Mouse (Mus musculus) G1E (cell line): ENCODE results near the gene Tmem203. TPM values are rescaled to one million over a fixed set of nuclear protein-coding genes. Genes with fewer than 3 reads are reported as not detected.
"Not testable (repeated sequence)": the region's sequence is repeated elsewhere in the genome, so short reads cannot be mapped to it uniquely, and the experiment has no call there.

Source experiments
- ATAC-seq: 2 replicates; pipeline ENCODE4 v1.8.0; 2016; ENCODE audit warnings: mild to moderate bottlenecking; ENCODE audit not compliant: insufficient number of reproducible peaks, poor library complexity, low FRiP score, severe bottlenecking; ENCODE audit errors: extremely low read depth
- DNase-seq: peaks from one replicate; pipeline ENCODE4 v3.0.0; 2012; ENCODE audit warnings: low spot score
- H3K27me3 ChIP-seq: 2 replicates; pipeline ENCODE4 v1.6.1; 2012; ENCODE audit warnings: mild to moderate bottlenecking, low read length, inconsistent platforms; ENCODE audit not compliant: insufficient read depth
- H3K36me3 ChIP-seq: replicated peaks from 2 replicates; pipeline ENCODE3; 2012; ENCODE audit warnings: mild to moderate bottlenecking, inconsistent platforms
- H3K4me1 ChIP-seq: 2 replicates; pipeline ENCODE4 v1.6.1; 2012; ENCODE audit warnings: low read depth, low read length, inconsistent platforms, mixed read lengths; ENCODE audit not compliant: insufficient read depth
- H3K4me3 ChIP-seq: 2 replicates; pipeline ENCODE4 v1.5.1; 2012; ENCODE audit warnings: low read depth, mild to moderate bottlenecking, inconsistent platforms, low read length, moderate library complexity, mixed read lengths
- H3K9me3 ChIP-seq: replicated peaks from 2 replicates; pipeline ENCODE4 v1.6.1; 2012; ENCODE audit warnings: inconsistent platforms
- CTCF ChIP-seq: IDR thresholded peaks from 2 replicates; pipeline ENCODE4 v1.5.1; 2012; ENCODE audit warnings: low read depth, low read length, inconsistent platforms, mixed read lengths
- GATA1 ChIP-seq: IDR thresholded peaks from 2 replicates; pipeline ENCODE4 v1.6.1; 2012; ENCODE audit warnings: borderline replicate concordance, low read length, inconsistent platforms, mixed read lengths
- GATA2 ChIP-seq: IDR thresholded peaks from 2 replicates; pipeline ENCODE4 v1.6.1; 2012; ENCODE audit warnings: low read depth, low read length, inconsistent platforms, borderline replicate concordance
- POLR2AphosphoS5 ChIP-seq: IDR thresholded peaks from 2 replicates; pipeline ENCODE4 v1.6.1; 2012; ENCODE audit warnings: low read depth, low read length, inconsistent platforms; ENCODE audit not compliant: insufficient replicate concordance
- TAL1 ChIP-seq: conservative IDR thresholded peaks from 2 replicates; pipeline ENCODE4 v1.6.1; 2012; ENCODE audit warnings: low read depth, low read length, inconsistent platforms, mixed read lengths
- polyA plus RNA-seq: library from polyadenylated mRNA; stranded (reverse); fragments of >175 nt; gene quantifications from 2 replicates; pipeline ENCODE4 v1.2.3, GENCODE M21; 2012
- total RNA-seq, 2 experiments: library from RNA; stranded (forward) in 1 of 2; stranded (reverse) in 1 of 2; fragments of 200-1000 nt in 1 of 2; fragments of >200 nt in 1 of 2; fragmentation: Nextera tagmentation in 1 of 2; gene quantifications; 2 replicates each; pipeline ENCODE4 v1.2.3; 2014 to 2017

Tmem203 gene
- total and polyA plus RNA-seq, 3 experiments: 7.8 to 15.5 (median 14.6) TPM

GRCm38 (mm10) chr2:25241438-25241775 lies 13.8 kb upstream of the Tmem203 start:
- Histone ChIP-seq H3K27me3 (peaks cover 45% of the 10 kb centered on the region), H3K9me3 (no peaks in the 10 kb centered on the region), H3K4me3 (peak overlapping the region; percentile 69; the same call in 1 of the 2 replicates), H3K4me1 (peaks cover 84% of the 10 kb centered on the region), H3K36me3 (peaks cover 34% of the 10 kb centered on the region)
- TF ChIP-seq POLR2AphosphoS5 (no peak), TAL1 (no peak), GATA1 (no peak), CTCF (no peak), GATA2 (no peak)
- DNase-seq (no peak), ATAC-seq (no peak)

GRCm38 (mm10) chr2:25242101-25242506 lies 13.1 kb upstream of the Tmem203 start, which contains the start of the genes Rnf208 and Cysrt1:
Rnf208 (plus strand) TSS chr2:25242255.
Cysrt1 (minus strand) TSS chr2:25242452.
- peak within 1 kb of the TSS; percentile 69 for H3K4me3 ChIP-seq
- H3K4me1 ChIP-seq: peaks cover 82% of the 10 kb centered on the region
- ATAC-seq (no peak), DNase-seq (no peak)
- H3K36me3 ChIP-seq: peaks cover 41% of the 10 kb centered on the region
- H3K9me3 ChIP-seq: no peaks in the 10 kb centered on the region
- peaks cover 43% of the 10 kb centered on the region for H3K27me3 ChIP-seq
- TF ChIP-seq TAL1 (no peak), POLR2AphosphoS5 (no peak), CTCF (no peak), GATA2 (no peak), GATA1 (no peak)

- Histone ChIP-seq H3K4me1 (peaks cover 73% of the 10 kb centered on the region), H3K27me3 (peaks cover 30% of the 10 kb centered on the region), H3K9me3 (no peaks in the 10 kb centered on the region), H3K36me3 (peaks cover 54% of the 10 kb centered on the region), H3K4me3 (no peak overlapping the region; the same call in 1 of the 2 replicates)
- no peak for DNase-seq
- no peak for ATAC-seq
- TF ChIP-seq TAL1: no peak
- no peak for TF ChIP-seq GATA1
- no peak for TF ChIP-seq GATA2
- TF ChIP-seq POLR2AphosphoS5: no peak
- TF ChIP-seq CTCF: no peak
Measured at GRCm38 (mm10) chr2:25243342-25243741, 11.9 kb upstream of the Tmem203 start.

GRCm38 (mm10) chr2:25244144-25244543 lies 11.1 kb upstream of the Tmem203 start:
- Histone ChIP-seq H3K36me3 (peaks cover 62% of the 10 kb centered on the region), H3K4me3 (no peak overlapping the region), H3K9me3 (no peaks in the 10 kb centered on the region), H3K27me3 (peaks cover 25% of the 10 kb centered on the region), H3K4me1 (peaks cover 68% of the 10 kb centered on the region)
- DNase-seq: no peak
- TF ChIP-seq GATA2 (no peak), GATA1 (no peak), TAL1 (no peak), POLR2AphosphoS5 (no peak), CTCF (no peak)
- ATAC-seq: no peak

GRCm38 (mm10) chr2:25246183-25247072 lies 8.8 kb upstream of the Tmem203 start, which contains the start of gene AL732309.1:
AL732309.1 (minus strand) TSS chr2:25246863.
- no peak for DNase-seq
- no peaks in the 10 kb centered on the region for H3K9me3 ChIP-seq
- peaks cover 84% of the 10 kb centered on the region for H3K36me3 ChIP-seq
- TF ChIP-seq CTCF (no peak), GATA1 (no peak), POLR2AphosphoS5 (no peak), GATA2 (no peak), TAL1 (no peak)
- H3K4me1 ChIP-seq: peaks cover 57% of the 10 kb centered on the region
- H3K27me3 ChIP-seq: peaks cover 17% of the 10 kb centered on the region
- no peak for ATAC-seq
- H3K4me3 ChIP-seq: no peak within 1 kb of the TSS

GRCm38 (mm10) chr2:25252331-25252730 lies 2.9 kb upstream of the Tmem203 start:
- Histone ChIP-seq H3K36me3 (peaks cover 72% of the 10 kb centered on the region), H3K4me1 (peaks cover 46% of the 10 kb centered on the region), H3K9me3 (no peaks in the 10 kb centered on the region), H3K27me3 (no peaks in the 10 kb centered on the region; the same call in 1 of the 2 replicates), H3K4me3 (no peak overlapping the region)
- ATAC-seq (no peak), DNase-seq (no peak)
- TF ChIP-seq GATA1 (no peak), CTCF (peak; percentile 14; the same call in 1 of the 2 replicates), GATA2 (no peak), POLR2AphosphoS5 (no peak)

GRCm38 (mm10) chr2:25256443-25257109 lies 1.3 kb downstream of the Tmem203 start:
- Histone ChIP-seq H3K36me3 (peaks cover 37% of the 10 kb centered on the region), H3K4me1 (peaks cover 44% of the 10 kb centered on the region), H3K4me3 (peak overlapping the region; percentile 98)
- not testable (repeated sequence) for H3K27me3 ChIP-seq, ATAC-seq, H3K9me3 ChIP-seq
- peak; percentile 33 for DNase-seq

- not testable (repeated sequence) for H3K27me3 ChIP-seq, DNase-seq, H3K4me3 ChIP-seq, H3K9me3 ChIP-seq, ATAC-seq
- Histone ChIP-seq H3K4me1 (peaks cover 48% of the 10 kb centered on the region), H3K36me3 (peaks cover 31% of the 10 kb centered on the region)
Measured at GRCm38 (mm10) chr2:25257250-25257649, 2.0 kb downstream of the Tmem203 start.
